Mouse (Mus musculus): Measurements from ENCODE around the gene Islr.

The Islr gene

GRCm38 (mm10) chr9:58220218-58220903 lies 16.3 kb upstream of the Islr start:
- in situ Hi-C loops (cut with MboI, MseI) = no loop called here

- in situ Hi-C loops (cut with MboI, MseI) = no loop called here
Measured at GRCm38 (mm10) chr9:58218539-58218938, 14.4 kb upstream of the Islr start.

- in situ Hi-C loops (cut with MboI, MseI) = no loop called here
Measured at GRCm38 (mm10) chr9:58216402-58216801, 12.3 kb upstream of the Islr start.

- in situ Hi-C loops (cut with MboI, MseI) = no loop called here
Measured at GRCm38 (mm10) chr9:58214519-58215180, 10.5 kb upstream of the Islr start.

GRCm38 (mm10) chr9:58213865-58214264 lies 9.8 kb upstream of the Islr start:
- in situ Hi-C loops (cut with MboI, MseI) = no loop called here

- in situ Hi-C loops (cut with MboI, MseI) = no loop called here
Measured at GRCm38 (mm10) chr9:58213377-58213776, 9.3 kb upstream of the Islr start.

- in situ Hi-C loops (cut with MboI, MseI) = no loop called here
Measured at GRCm38 (mm10) chr9:58210304-58210627, 6.2 kb upstream of the Islr start.

- in situ Hi-C loops (cut with MboI, MseI) = no loop called here
Measured at GRCm38 (mm10) chr9:58209462-58210303, 5.6 kb upstream of the Islr start.

- in situ Hi-C loops (cut with MboI, MseI) = no loop called here
Measured at GRCm38 (mm10) chr9:58206013-58206412, 1.9 kb upstream of the Islr start.

- in situ Hi-C loops (cut with MboI, MseI) = loop anchor here (5.0 kb wide), 1 partner anchor 167 kb away; no protein-coding TSS in a partner anchor
Measured at GRCm38 (mm10) chr9:58204448-58205000, 418 bp upstream of the Islr start.

- in situ Hi-C loops (cut with MboI, MseI) = loop anchor here (5.0 kb wide), 1 partner anchor 166 kb away; no protein-coding TSS in a partner anchor
Measured at GRCm38 (mm10) chr9:58202676-58203453, 1.2 kb downstream of the Islr start.

- in situ Hi-C loops (cut with MboI, MseI) = loop anchor here (5.0 kb wide), 1 partner anchor 165 kb away; no protein-coding TSS in a partner anchor
Measured at GRCm38 (mm10) chr9:58201861-58202549, 2.1 kb downstream of the Islr start.

- in situ Hi-C loops (cut with MboI, MseI) = loop anchor here (5.0 kb wide), 1 partner anchor 164 kb away; no protein-coding TSS in a partner anchor
Measured at GRCm38 (mm10) chr9:58201091-58201842, 2.8 kb downstream of the Islr start.

GRCm38 (mm10) chr9:58200270-58201090 lies 3.6 kb downstream of the Islr start:
- in situ Hi-C loops (cut with MboI, MseI) = loop anchor here (5.0 kb wide), 1 partner anchor 163 kb away; no protein-coding TSS in a partner anchor

GRCm38 (mm10) chr9:58199381-58200269 lies 4.5 kb downstream of the Islr start:
- in situ Hi-C loops (cut with MboI, MseI) = loop anchor here (5.0 kb wide), 1 partner anchor 162 kb away; no protein-coding TSS in a partner anchor

GRCm38 (mm10) chr9:58198801-58199371 lies 5.2 kb downstream of the Islr start:
- in situ Hi-C loops (cut with MboI, MseI) = no loop called here

Measured in T-helper 1 cell (primary cell).